Mouse (Mus musculus) left cerebral cortex, postnatal 14 days (tissue): ENCODE measurements at regions not wholly inside any gene's neighbourhood (a gene's known extent, or its start where the extent isn't known, plus 50 kb on each side); places are given as distances from the start of the nearest gene placed in this dataset.
A peak's percentile ranks its signal among the peaks of the same experiment; 100 is the strongest.

Experiments
- DNase-seq, 2 experiments: peaks; one replicate each; pipeline ENCODE4 v3.0.0; 2021 to 2022; ENCODE audit warnings: low spot score in 2 of 2, mixed read lengths in 1 of 2
- intact Hi-C: fragments of 180-260 bp; cut with DNase I; formaldehyde crosslinking; loops from one replicate; pipeline ENCODE4 v1.15.1; 2025

DNA sequence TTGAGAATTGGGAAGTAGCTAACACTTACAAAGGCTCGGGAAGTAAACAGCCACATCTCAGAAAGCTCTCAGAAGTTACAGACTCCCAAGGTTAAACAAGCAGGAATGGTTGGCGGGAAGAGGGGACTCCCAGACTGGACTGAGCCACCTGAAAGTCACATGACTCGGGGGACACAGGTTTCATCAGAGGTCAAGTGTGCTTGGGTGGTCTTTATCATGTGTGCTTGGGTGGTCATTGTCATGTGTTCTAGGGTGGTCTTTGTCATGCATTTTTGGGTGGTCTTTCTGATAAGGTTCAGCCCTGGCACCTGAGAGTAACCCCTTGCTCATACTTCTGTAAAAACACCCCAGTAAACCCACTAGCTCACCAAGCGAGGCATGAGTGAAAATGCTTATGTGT lies 218.1 kb downstream of the Dhx35 start:
- intact Hi-C loops, result no loop called here
- no peak for DNase-seq

- no peak for DNase-seq
- intact Hi-C loops, result no loop called here
Measured at GRCm38 (mm10) chr2:159014553-159014952, 219.9 kb downstream of the Dhx35 start.

DNA sequence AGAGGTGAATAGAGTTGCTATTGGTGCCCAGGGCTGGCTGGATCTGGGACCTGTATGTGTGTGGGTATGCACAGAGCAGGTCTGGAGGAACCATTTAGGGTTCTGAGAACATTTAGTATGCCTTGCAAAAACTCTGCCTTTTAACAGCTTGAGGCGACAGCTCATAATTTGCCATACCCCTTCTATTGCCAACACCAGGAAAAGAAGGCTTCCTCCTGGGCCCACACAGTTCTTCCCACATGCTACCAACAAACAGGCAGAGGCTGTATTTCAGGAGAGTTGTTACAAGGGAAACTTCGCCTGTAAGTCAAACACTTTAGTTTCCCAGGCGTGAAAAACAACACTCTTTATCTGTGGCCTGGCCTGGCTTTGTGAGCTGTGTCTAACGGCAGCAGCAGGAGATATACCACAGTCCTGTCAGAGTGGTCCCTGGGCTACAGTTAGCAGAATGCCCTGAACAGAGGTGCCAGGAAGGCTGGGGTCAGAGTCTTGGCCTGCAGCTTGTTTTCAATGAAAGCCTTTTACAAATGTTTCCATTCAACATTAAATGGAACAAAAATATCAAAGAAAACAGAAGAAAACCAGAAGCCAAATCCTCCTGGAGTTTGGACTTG lies 225.4 kb downstream of the Dhx35 start:
- peak; percentile 27 to 35 for DNase-seq
- intact Hi-C loops, result no loop called here

GRCm38 (mm10) chr2:159032147-159032546 lies 237.5 kb downstream of the Dhx35 start:
- DNase-seq, result no peak
- intact Hi-C loops, result no loop called here

DNA sequence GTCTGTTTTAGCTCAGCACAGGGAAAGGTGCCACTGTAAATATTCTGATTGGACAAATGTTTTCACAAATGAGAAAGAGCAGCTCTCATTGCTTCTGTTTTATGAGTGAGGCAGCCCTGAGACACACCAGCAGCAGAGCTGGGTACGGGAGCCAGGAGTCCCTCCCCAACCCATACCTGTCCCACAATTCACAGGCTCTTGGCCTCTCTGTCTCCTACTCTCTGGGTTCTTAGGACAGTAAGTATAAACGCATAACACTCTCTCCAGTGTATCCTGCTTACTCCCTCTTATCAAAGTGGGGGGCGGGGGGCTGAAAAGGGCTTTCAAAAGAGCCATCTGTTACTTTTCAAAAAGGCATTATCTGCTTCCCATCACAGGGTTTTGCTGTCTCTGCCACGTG lies 245.3 kb downstream of the Dhx35 start:
- intact Hi-C loops, result no loop called here
- no peak for DNase-seq

GRCm38 (mm10) chr2:159053534-159053933 lies 258.9 kb downstream of the Dhx35 start:
- intact Hi-C loops, result loop anchor here (5.0 kb wide), 2 partner anchors 109 to 1524 kb away; no protein-coding TSS in a partner anchor
- DNase-seq, result no peak

DNA sequence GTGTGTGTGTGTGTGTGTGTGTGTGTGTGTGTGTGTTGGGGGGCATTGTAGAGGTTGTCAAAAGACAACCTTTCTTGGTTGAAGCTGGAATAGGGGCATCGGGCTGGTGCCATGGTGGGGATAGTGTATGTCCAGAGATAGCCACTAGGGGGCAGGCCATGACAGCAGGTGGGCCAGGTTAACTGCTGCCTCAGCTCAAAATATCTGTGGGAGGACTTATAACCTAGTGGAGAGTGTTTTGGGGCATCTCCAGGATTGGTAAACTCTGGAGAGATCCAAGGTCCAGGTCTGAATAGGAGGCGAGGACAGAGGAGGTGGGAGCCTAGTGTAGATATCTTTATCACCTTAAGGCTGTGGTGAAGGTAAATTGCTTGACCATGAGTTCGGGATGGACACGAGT lies 259.3 kb downstream of the Dhx35 start:
- peak; percentile 62 to 73 for DNase-seq
- intact Hi-C loops, result loop anchor here (5.0 kb wide), 2 partner anchors 108 to 1523 kb away; no protein-coding TSS in a partner anchor

GRCm38 (mm10) chr2:159054451-159054850 lies 259.8 kb downstream of the Dhx35 start:
- intact Hi-C loops, result loop anchor here (5.0 kb wide), 2 partner anchors 108 to 1523 kb away; no protein-coding TSS in a partner anchor
- no peak for DNase-seq

GRCm38 (mm10) chr2:159055780-159056179 lies 261.2 kb downstream of the Dhx35 start:
- no peak for DNase-seq
- intact Hi-C loops, result loop anchor here (5.0 kb wide), 1 partner anchor 1312 kb away; the partner anchor contains the start of gene Mafb

DNA sequence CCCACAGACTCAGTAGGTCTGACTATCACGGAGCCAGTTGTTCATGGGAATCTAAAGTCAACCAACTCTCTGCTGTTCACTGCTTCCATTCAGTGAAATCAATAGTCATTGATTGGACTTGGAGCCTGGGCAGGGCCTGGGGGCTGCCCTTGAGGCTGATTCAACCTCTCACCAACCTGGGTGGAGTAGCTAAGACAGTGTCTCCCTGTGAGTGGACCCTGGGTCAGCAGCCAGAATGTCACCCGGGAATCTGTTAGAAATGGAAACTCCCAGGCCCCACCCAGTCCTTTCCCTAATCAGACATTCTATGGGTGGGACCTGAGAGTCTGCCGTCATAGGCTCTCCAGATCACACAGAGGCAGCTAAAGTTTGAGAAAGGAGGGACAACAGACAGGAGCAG lies 262.4 kb downstream of the Dhx35 start:
- no peak for DNase-seq
- intact Hi-C loops, result loop anchor here (5.0 kb wide), 1 partner anchor 1310 kb away; the partner anchor contains the start of gene Mafb

DNA sequence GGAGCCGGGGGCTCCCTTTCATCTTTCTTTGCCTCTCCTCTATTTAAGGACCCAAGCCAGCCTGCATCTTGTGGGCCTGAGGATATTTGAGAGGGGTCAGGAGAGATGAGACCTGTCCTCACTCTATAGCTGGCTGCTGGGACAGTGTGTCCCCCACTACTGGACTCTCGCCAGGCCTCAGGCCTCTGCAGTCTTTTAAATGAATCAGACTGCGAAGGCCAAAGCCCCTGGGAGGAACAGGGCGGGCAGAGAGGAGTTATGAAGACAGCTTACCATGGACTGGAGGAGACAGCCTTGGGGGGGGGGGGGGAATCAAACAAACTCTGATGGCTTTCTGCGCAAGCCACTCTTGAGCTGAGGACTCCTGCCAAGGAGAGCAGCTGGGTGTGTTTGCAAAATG lies 262.9 kb downstream of the Dhx35 start:
- intact Hi-C loops, result loop anchor here (5.0 kb wide), 1 partner anchor 1310 kb away; the partner anchor contains the start of gene Mafb

DNA sequence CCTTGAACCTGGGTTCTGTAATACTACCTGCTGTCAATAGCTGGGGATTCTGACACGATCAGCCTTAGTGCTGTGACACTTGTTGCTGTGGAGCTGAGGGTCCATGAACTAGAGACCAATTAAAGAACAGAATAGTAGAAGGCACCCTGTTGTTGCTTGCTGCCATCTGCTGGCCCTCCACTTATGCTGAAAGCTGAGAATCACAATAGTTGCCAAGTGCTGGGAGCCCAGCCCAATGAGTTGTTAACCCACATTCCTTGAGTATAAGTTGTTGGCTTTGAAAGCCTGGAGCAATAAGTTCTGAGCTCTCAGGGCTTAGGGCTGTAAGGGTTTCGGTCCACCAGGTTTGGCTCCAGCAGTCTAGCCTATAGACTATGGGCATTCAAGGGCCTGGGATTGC lies 267.7 kb downstream of the Dhx35 start:
- intact Hi-C loops, result loop anchor here (5.0 kb wide), 1 partner anchor 150 kb away; no protein-coding TSS in a partner anchor
- DNase-seq, result peak; percentile 13 to 17

More for the DNA sequence above, 262.9 kb downstream of the Dhx35 start:
- DNase-seq, result no peak

GRCm38 (mm10) chr2:159062666-159063065 lies 268.1 kb downstream of the Dhx35 start:
- DNase-seq, result no peak
- intact Hi-C loops, result loop anchor here (5.0 kb wide), 1 partner anchor 150 kb away; no protein-coding TSS in a partner anchor

DNA sequence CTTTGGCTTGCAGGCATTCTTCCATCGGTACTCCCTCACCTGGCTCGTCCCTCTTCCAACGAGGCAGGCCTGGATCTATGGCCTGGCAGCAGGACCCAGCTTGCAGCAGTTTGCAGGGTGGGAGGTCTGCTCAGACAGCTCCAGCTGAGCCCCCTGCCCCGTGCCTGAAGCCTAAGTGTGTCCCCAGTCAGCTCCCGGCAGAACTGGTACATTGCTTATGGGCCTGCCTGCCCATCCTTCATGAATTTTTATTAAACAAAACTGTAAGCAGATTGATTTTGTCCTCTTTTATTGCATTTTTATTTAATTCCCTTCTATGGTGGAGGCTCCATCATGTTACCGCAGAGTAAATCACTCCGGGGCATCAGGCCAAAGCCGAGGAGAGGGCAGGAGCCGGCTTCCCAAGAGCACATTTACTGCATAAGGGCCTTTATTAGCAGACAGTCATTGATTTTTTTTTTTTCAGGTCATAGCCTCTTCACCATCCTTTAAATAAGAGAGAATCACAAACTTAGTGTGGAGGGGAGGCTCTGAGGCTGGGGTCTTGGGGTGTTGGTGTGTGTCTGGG lies 269.9 kb downstream of the Dhx35 start:
- intact Hi-C loops, result loop anchor here (5.0 kb wide), 1 partner anchor 152 kb away; no protein-coding TSS in a partner anchor
- DNase-seq, result no peak

DNA sequence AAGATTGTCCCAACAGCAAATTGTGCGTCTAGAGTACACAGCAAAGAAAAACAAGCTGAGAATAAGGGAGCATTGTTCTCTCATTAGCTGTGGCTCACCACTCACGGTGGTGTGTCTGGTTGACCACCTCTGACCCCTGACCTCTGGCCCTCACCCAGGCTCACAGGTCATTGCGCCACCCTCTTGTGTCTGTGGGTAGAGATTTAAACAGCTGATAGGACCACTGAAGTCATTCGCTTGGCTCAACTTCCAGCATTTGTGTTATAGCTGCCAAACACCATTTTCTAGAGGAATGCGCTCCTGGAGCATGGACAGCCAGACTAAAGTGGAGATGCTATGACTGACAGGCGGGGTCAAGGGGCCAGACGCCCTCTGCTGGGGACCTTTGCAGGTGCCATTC lies 272.9 kb downstream of the Dhx35 start:
- intact Hi-C loops, result loop anchor here (5.0 kb wide), 1 partner anchor 95 kb away; no protein-coding TSS in a partner anchor
- no peak for DNase-seq

GRCm38 (mm10) chr2:159068303-159069020 lies 273.9 kb downstream of the Dhx35 start:
- no peak for DNase-seq
- intact Hi-C loops, result loop anchor here (5.0 kb wide), 1 partner anchor 94 kb away; no protein-coding TSS in a partner anchor

DNA sequence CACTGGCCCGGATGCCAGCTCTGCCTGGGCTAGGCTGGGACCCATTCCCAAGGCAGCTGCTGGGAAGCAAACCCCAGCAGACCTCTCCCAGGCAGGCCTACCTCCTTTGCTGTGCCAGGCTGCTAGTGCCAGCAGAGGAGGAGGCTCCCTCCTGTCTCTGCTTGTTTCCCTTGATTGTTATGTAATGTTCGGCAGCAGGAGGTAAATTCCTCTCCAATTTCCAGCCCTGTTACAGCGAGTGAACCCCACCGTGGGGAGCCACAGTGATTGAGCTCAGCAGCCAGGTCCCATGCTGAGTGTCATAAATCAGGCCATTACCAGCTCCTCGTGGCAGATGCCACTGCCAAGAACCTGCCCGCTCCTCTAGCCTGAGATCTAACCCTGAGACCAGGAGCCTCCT lies 274.6 kb downstream of the Dhx35 start:
- intact Hi-C loops, result loop anchor here (5.0 kb wide), 1 partner anchor 93 kb away; no protein-coding TSS in a partner anchor
- DNase-seq, result peak; percentile 16

DNA sequence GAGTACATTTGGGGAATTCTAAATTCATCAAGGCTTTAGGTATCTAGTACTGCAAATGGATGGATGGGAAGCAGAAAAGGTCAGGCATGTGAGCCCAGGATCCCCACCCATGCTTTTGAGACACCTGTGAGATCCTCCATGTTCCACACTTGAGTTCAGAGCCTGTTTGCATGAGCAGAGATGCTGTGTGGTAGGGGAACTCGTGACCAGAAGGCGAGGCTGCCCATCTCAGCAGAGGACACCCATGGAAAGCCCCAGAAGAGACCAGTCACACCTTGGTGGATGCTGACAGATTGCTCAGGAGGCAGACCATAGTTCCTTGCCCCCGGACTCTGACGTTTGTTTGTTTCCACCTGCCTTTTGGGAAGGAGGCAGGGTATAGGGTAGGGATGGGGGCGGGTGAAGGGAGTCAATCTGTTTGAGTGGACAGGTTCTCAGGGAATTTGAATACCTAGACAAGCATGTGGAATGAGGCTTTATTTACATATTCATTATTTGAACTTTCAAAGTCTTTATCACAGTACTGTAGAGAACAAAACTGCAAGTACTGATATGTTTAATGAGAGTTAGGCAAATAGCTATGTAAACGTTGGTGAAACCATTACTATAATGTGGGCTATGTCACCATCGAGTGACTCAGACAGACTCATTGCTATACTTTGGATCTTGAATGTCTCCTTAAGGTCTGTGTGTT lies 278.5 kb downstream of the Dhx35 start:
- DNase-seq, result no peak
- intact Hi-C loops, result no loop called here

DNA sequence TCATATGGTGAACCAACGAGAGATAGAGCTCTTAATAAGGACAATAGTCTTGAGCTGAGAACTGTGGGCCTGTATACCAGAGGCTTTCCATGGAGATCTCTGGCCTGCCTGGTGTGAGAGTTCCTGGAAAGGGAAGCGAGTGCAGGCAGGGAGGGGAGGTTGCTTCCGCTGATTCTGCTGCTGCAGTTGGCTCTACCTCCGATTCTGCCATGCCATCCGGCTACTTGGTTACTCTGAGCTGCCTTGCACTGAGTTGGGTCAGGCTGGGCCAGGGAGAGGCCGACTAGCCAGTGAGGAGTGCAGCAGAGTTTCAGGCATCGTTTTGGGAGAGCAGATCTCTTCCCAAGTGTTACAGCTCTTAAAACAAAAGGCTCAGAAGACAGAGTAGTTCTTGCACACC lies 285.2 kb downstream of the Dhx35 start:
- intact Hi-C loops, result no loop called here
- DNase-seq, result no peak
